Mouse (Mus musculus) kidney, embryonic 14.5 days (tissue): ENCODE measurements around the gene Gsx1. TPM values are rescaled to one million over a fixed set of nuclear protein-coding genes. Genes with fewer than 3 reads are reported as not detected.
A peak's percentile ranks its signal among the peaks of the same experiment; 100 is the strongest.

ENCODE experiments used
- ATAC-seq: fragments of 200-750 bp; cut with Nextera tagmentation; 2 replicates; pipeline ENCODE4 v1.8.0; 2017; ENCODE audit warnings: moderate number of reproducible peaks, mild to moderate bottlenecking, moderate TSS enrichment, moderate library complexity; ENCODE audit not compliant: low FRiP score, low TSS enrichment
- H3K27ac ChIP-seq: fragments of 300-500 bp; sonication (generic); 2 replicates; pipeline ENCODE4 v1.5.1; 2014; ENCODE audit warnings: low read depth, mild to moderate bottlenecking, low read length, moderate library complexity, mixed read lengths
- H3K27me3 ChIP-seq: fragments of 300-500 bp; sonication (generic); 2 replicates; pipeline ENCODE4 v1.6.1; 2014; ENCODE audit warnings: mild to moderate bottlenecking, low read length; ENCODE audit not compliant: control insufficient read depth, insufficient read depth
- H3K36me3 ChIP-seq: fragments of 300-500 bp; sonication (generic); 2 replicates; pipeline ENCODE4 v1.6.1; 2014; ENCODE audit warnings: low read length, mixed read lengths; ENCODE audit not compliant: control insufficient read depth, insufficient read depth
- H3K4me1 ChIP-seq: fragments of 300-500 bp; sonication (generic); 2 replicates; pipeline ENCODE4 v1.6.1; 2014; ENCODE audit warnings: low read length, mixed read lengths; ENCODE audit not compliant: control insufficient read depth, insufficient read depth
- H3K4me2 ChIP-seq: fragments of 300-500 bp; sonication (generic); replicated peaks from 2 replicates; pipeline ENCODE4 v1.6.1; 2014; ENCODE audit warnings: low read depth, mild to moderate bottlenecking, low read length
- H3K4me3 ChIP-seq: fragments of 300-500 bp; sonication (generic); 2 replicates; pipeline ENCODE4 v1.5.1; 2014; ENCODE audit warnings: mild to moderate bottlenecking, low read length
- H3K9ac ChIP-seq: fragments of 300-500 bp; sonication (generic); 2 replicates; pipeline ENCODE4 v1.6.1; 2014; ENCODE audit warnings: low read depth, mild to moderate bottlenecking, low read length, moderate library complexity
- H3K9me3 ChIP-seq: fragments of 300-500 bp; sonication (generic); 2 replicates; pipeline ENCODE4 v1.6.1; 2016; ENCODE audit warnings: low read length; ENCODE audit not compliant: control insufficient read depth
- WGBS: fragments of 180-500 bp; shearing (Covaris S2); extraction: QIAGEN DNeasy Blood & Tissue Kit; methylation state at CpG from one replicate; pipeline ENCODE4 v1.1.7; 2014; 5-methylcytosine and 5-hydroxymethylcytosine counted together
- polyA plus RNA-seq: library from polyadenylated mRNA; unstranded; fragments of >200 nt; fragmentation: Nextera tagmentation; extraction: Ambion mirVana; gene quantifications from 2 replicates; pipeline ENCODE4 v1.2.1, GENCODE M21; 2014

The Gsx1 gene
- not detected in 2 replicates for polyA plus RNA-seq

- H3K9ac ChIP-seq, result no peak within 1 kb of the TSS
- H3K4me1 ChIP-seq, result peaks cover 8% of the 10 kb centered on the region
- H3K4me3 ChIP-seq, result peak within 1 kb of the TSS; percentile 28
- H3K4me2 ChIP-seq, result peak within 1 kb of the TSS; percentile 37
- WGBS, result 0% methylated on average over 34 of the region's 37 CpGs
- peaks cover 97% of the 10 kb centered on the region for H3K27me3 ChIP-seq
- no peak within 1 kb of the TSS for H3K27ac ChIP-seq
- H3K9me3 ChIP-seq, result no peaks in the 10 kb centered on the region
- ATAC-seq, result peak; percentile 80
- no peaks in the 10 kb centered on the region for H3K36me3 ChIP-seq
Measured at GRCm38 (mm10) chr5:147188571-147188975, at the start of gene Gsx1. Gene Gsx1 (plus strand): TSS chr5:147188696.

GRCm38 (mm10) chr5:147147340-147147739 is 41.2 kb upstream of the Gsx1 start:
- no peak overlapping the region for H3K27ac ChIP-seq
- ATAC-seq, result no peak
- no peaks in the 10 kb centered on the region for H3K4me1 ChIP-seq
- H3K36me3 ChIP-seq, result no peaks in the 10 kb centered on the region
- no peaks in the 10 kb centered on the region for H3K27me3 ChIP-seq
- H3K9me3 ChIP-seq, result no peaks in the 10 kb centered on the region
- H3K4me2 ChIP-seq, result no peak overlapping the region
- H3K9ac ChIP-seq, result no peak overlapping the region
- H3K4me3 ChIP-seq, result no peak overlapping the region

- WGBS, result 10% methylated on average over 13 of the region's 13 CpGs
- Histone ChIP-seq H3K4me2 (no peak overlapping the region), H3K27me3 (no peaks in the 10 kb centered on the region), H3K36me3 (no peaks in the 10 kb centered on the region), H3K9me3 (no peaks in the 10 kb centered on the region), H3K4me3 (no peak overlapping the region), H3K9ac (no peak overlapping the region), H3K4me1 (peaks cover 3% of the 10 kb centered on the region; the same call in 1 of the 2 replicates), H3K27ac (no peak overlapping the region)
- ATAC-seq, result no peak
Measured at GRCm38 (mm10) chr5:147154806-147155371, 33.6 kb upstream of the Gsx1 start.

- Histone ChIP-seq H3K4me1 (peaks cover 3% of the 10 kb centered on the region; the same call in 1 of the 2 replicates), H3K4me2 (no peak overlapping the region), H3K27me3 (no peaks in the 10 kb centered on the region), H3K9ac (no peak overlapping the region), H3K4me3 (no peak overlapping the region), H3K27ac (no peak overlapping the region), H3K9me3 (no peaks in the 10 kb centered on the region), H3K36me3 (no peaks in the 10 kb centered on the region)
- WGBS, result 5% methylated on average over 13 of the region's 13 CpGs
- 0 out of 2 replicates have a peak, but pooled peaks have one; percentile 43 for ATAC-seq
Measured at GRCm38 (mm10) chr5:147155449-147156133, 32.9 kb upstream of the Gsx1 start.

GRCm38 (mm10) chr5:147156376-147156775 is 32.1 kb upstream of the Gsx1 start:
- Histone ChIP-seq H3K9ac (no peak overlapping the region), H3K4me1 (peaks cover 3% of the 10 kb centered on the region; the same call in 1 of the 2 replicates), H3K27ac (no peak overlapping the region), H3K4me3 (no peak overlapping the region), H3K36me3 (no peaks in the 10 kb centered on the region), H3K4me2 (no peak overlapping the region), H3K27me3 (no peaks in the 10 kb centered on the region), H3K9me3 (no peaks in the 10 kb centered on the region)
- 23% methylated on average over 3 of the region's 3 CpGs for WGBS
- no peak for ATAC-seq

GRCm38 (mm10) chr5:147157441-147157840 is 31.1 kb upstream of the Gsx1 start:
- no peak overlapping the region for H3K4me3 ChIP-seq
- H3K4me2 ChIP-seq, result no peak overlapping the region
- 78% methylated on average over 7 of the region's 7 CpGs for WGBS
- H3K4me1 ChIP-seq, result peaks cover 3% of the 10 kb centered on the region; the same call in 1 of the 2 replicates
- no peaks in the 10 kb centered on the region for H3K27me3 ChIP-seq
- H3K9ac ChIP-seq, result no peak overlapping the region
- no peak overlapping the region for H3K27ac ChIP-seq
- H3K36me3 ChIP-seq, result no peaks in the 10 kb centered on the region
- no peak for ATAC-seq
- H3K9me3 ChIP-seq, result no peaks in the 10 kb centered on the region

GRCm38 (mm10) chr5:147159320-147159719 is 29.2 kb upstream of the Gsx1 start:
- Histone ChIP-seq H3K36me3 (no peaks in the 10 kb centered on the region), H3K4me2 (no peak overlapping the region), H3K4me1 (peaks cover 3% of the 10 kb centered on the region; the same call in 1 of the 2 replicates), H3K4me3 (no peak overlapping the region), H3K27ac (no peak overlapping the region), H3K27me3 (no peaks in the 10 kb centered on the region), H3K9ac (no peak overlapping the region), H3K9me3 (no peaks in the 10 kb centered on the region)
- 82% methylated on average over 6 of the region's 6 CpGs for WGBS
- no peak for ATAC-seq

GRCm38 (mm10) chr5:147159792-147160191 is 28.7 kb upstream of the Gsx1 start:
- Histone ChIP-seq H3K27me3 (no peaks in the 10 kb centered on the region), H3K4me2 (no peak overlapping the region), H3K9me3 (no peaks in the 10 kb centered on the region), H3K9ac (no peak overlapping the region), H3K4me3 (no peak overlapping the region), H3K36me3 (no peaks in the 10 kb centered on the region), H3K27ac (no peak overlapping the region), H3K4me1 (peaks cover 3% of the 10 kb centered on the region; the same call in 1 of the 2 replicates)
- ATAC-seq, result no peak
- WGBS, result 79% methylated on average over 2 of the region's 2 CpGs

GRCm38 (mm10) chr5:147165060-147165459 is 23.4 kb upstream of the Gsx1 start:
- Histone ChIP-seq H3K9ac (no peak overlapping the region), H3K4me2 (no peak overlapping the region), H3K9me3 (no peaks in the 10 kb centered on the region), H3K4me3 (no peak overlapping the region), H3K27ac (no peak overlapping the region), H3K36me3 (no peaks in the 10 kb centered on the region), H3K27me3 (no peaks in the 10 kb centered on the region), H3K4me1 (no peaks in the 10 kb centered on the region)
- no peak for ATAC-seq
- WGBS, result 76% methylated on average over 6 of the region's 6 CpGs
